Mouse (Mus musculus) large intestine, adult 2 months (tissue): ENCODE results near the gene Tubg1. TPM values are rescaled to one million over a fixed set of nuclear protein-coding genes. Genes with fewer than 3 reads are reported as not detected.

ENCODE experiments used
- DNase-seq: peaks from one replicate; pipeline ENCODE4 v3.0.0-alpha.2; 2012; ENCODE audit warnings: low read depth, low spot score
- WGBS: fragments of 180-500 bp; shearing (Covaris S2); methylation state at CpG from one replicate; pipeline ENCODE4 v1.1.7; 2018; 5-methylcytosine and 5-hydroxymethylcytosine counted together
- polyA plus RNA-seq: library from polyadenylated mRNA; depleted of rRNA; stranded (reverse); fragments of >200 nt; gene quantifications from 2 replicates; pipeline ENCODE4 v1.2.3, GENCODE M21; 2012; rRNA removed

The Tubg1 gene
- polyA plus RNA-seq, 1 experiment, result 17.8 TPM

DNA sequence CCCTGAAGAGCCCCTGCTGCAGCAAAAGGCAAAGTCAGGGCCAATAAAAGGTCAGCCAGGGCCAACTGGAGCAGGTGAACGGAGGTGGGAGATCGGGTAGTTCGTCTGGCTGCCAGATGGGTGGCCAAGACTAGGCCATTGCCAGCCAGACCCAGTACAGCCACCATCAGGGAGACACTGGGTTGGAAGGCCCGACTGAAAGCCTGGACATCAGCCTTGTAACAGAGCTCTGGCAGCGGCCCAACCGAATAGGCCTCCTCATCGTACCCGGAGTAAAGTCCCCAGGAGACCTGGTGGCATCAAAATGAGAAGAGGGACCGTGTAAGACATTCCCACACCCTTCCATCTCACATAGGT is 54.6 kb downstream of the Tubg1 start:
- 25% methylated on average over 9 of the region's 9 CpGs for WGBS
- no peak for DNase-seq

DNA sequence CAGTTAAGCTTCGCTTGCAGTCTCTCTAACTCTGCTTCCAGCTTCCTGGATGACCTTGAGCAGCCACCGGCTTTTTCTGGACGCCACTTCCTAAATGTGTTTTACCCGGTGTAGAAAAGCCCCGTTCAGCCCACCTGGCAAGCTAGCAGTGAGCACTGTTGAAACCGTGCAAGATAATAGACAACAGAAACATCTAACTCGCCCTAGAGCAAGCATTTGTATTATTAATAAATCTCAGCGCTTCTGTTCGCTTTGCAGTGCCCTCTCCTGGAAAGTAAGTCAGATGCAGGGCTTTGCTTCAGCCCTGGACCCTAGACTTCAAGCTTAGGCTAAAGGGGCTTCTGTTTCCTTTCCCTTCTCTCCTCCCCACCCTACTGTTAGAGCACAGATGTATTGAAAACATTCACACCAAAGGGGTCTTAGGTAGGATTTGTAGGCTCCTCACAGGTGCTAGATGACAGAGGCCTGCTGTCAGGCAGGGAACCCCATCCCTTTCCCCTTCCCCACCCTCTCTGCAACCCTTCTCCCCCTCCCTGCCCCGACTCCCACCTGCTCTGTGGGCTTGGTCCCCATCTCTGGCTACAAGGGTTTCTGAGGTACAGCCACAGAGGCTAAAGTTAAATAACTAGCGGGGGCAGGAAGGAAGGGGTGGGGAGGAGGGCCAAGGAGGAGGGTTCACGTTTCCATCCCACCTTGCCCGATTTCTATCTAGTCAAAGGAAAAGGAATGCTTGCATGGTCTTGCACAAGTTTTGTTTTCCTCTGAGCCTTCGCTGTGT is 55.3 kb downstream of the Tubg1 start, which contains the start of gene Ccr10:
Gene Ccr10 (minus strand): TSS at position 593 of the 778 bp plus-strand sequence.
- WGBS, result 30% methylated on average over 14 of the region's 14 CpGs
- DNase-seq, result no peak

GRCm38 (mm10) chr11:101175636-101176116 is 55.9 kb downstream of the Tubg1 start:
- no peak for DNase-seq
- WGBS, result 4% methylated on average over 11 of the region's 11 CpGs

Other genes starting within 250 kb of the Tubg1 start
- gene Stat3, start 180.4 kb upstream of the Tubg1 start, polyA plus RNA-seq, result 102 and 120 TPM in 2 replicates
- 33.4 and 36.4 TPM in 2 replicates for gene Cavin1, start 149.1 kb upstream of the Tubg1 start, polyA plus RNA-seq
- 48.4 and 73.0 TPM in 2 replicates for gene Atp6v0a1, start 110.5 kb upstream of the Tubg1 start, polyA plus RNA-seq
- gene Naglu, start 49.9 kb upstream of the Tubg1 start, polyA plus RNA-seq, result 12.9 and 13.6 TPM in 2 replicates
- gene Hsd17b1, start 41.5 kb upstream of the Tubg1 start, polyA plus RNA-seq, result 0.26 and 0.29 TPM in 2 replicates
- gene Coasy, start 37.4 kb upstream of the Tubg1 start, polyA plus RNA-seq, result 38.1 and 46.5 TPM in 2 replicates
- gene Mlx, start 32.7 kb upstream of the Tubg1 start, polyA plus RNA-seq, result 144 and 164 TPM in 2 replicates
- 1.3 and 1.7 TPM in 2 replicates for gene Psmc3ip, start 24.5 kb upstream of the Tubg1 start, polyA plus RNA-seq
- 53.7 and 67.9 TPM in 2 replicates for gene Retreg3, start within 50 bp of the Tubg1 start, polyA plus RNA-seq
- 1.8 and 2.3 TPM in 2 replicates for gene Tubg2, start 36.0 kb downstream of the Tubg1 start, polyA plus RNA-seq
- 2.4 and 2.6 TPM in 2 replicates for gene Cntnap1, start 50.6 kb downstream of the Tubg1 start, polyA plus RNA-seq
- 22.9 and 31.4 TPM in 2 replicates for gene Plekhh3, start 51.4 kb downstream of the Tubg1 start, polyA plus RNA-seq
- gene Ccr10, start 55.5 kb downstream of the Tubg1 start, polyA plus RNA-seq, result 9.2 and 16.9 TPM in 2 replicates
- gene Ezh1, start 106.5 kb downstream of the Tubg1 start, polyA plus RNA-seq, result 22.1 and 30.6 TPM in 2 replicates
- gene Ramp2, start 126.1 kb downstream of the Tubg1 start, polyA plus RNA-seq, result 38.9 and 40.8 TPM in 2 replicates
- 80.6 and 82.2 TPM in 2 replicates for gene Vps25, start 133.8 kb downstream of the Tubg1 start, polyA plus RNA-seq
- gene Wnk4, start 140.6 kb downstream of the Tubg1 start, polyA plus RNA-seq, result 4.5 and 5.1 TPM in 2 replicates
- 0.21 and 0.37 TPM in 2 replicates for gene Cntd1, start 159.1 kb downstream of the Tubg1 start, polyA plus RNA-seq
- 336 and 344 TPM in 2 replicates for gene Coa3, start 159.2 kb downstream of the Tubg1 start, polyA plus RNA-seq
- 59.8 and 107 TPM in 2 replicates for gene Becn1, start 182.3 kb downstream of the Tubg1 start, polyA plus RNA-seq
- 52.4 and 56.6 TPM in 2 replicates for gene Psme3, start 196.3 kb downstream of the Tubg1 start, polyA plus RNA-seq
- gene Aoc2, start 205.1 kb downstream of the Tubg1 start, polyA plus RNA-seq, result 4.3 and 6.9 TPM in 2 replicates
- 10.9 and 16.1 TPM in 2 replicates for gene Aoc3, start 210.7 kb downstream of the Tubg1 start, polyA plus RNA-seq
- 5.1 and 20.6 TPM in 2 replicates for gene G6pc, start 247.6 kb downstream of the Tubg1 start, polyA plus RNA-seq